Mouse (Mus musculus) ES-Bruce4 (cell line): ENCODE data around the gene Cep95.
"Not testable (repeated sequence)": the region's sequence is repeated elsewhere in the genome, so short reads cannot be mapped to it uniquely, and the experiment has no call there.

Experiments used
- CTCF ChIP-seq: IDR thresholded peaks from one replicate; pipeline ENCODE4 v1.8.1; 2011; ENCODE audit warnings: low read depth, low read length
- EP300 ChIP-seq: IDR thresholded peaks from 2 replicates; pipeline ENCODE4 v1.6.1; 2011; ENCODE audit warnings: low read depth, low read length; ENCODE audit not compliant: insufficient read depth
- POLR2A ChIP-seq: IDR thresholded peaks from one replicate; pipeline ENCODE4 v1.8.1; 2011; ENCODE audit warnings: low read length; ENCODE audit not compliant: insufficient read depth

DNA sequence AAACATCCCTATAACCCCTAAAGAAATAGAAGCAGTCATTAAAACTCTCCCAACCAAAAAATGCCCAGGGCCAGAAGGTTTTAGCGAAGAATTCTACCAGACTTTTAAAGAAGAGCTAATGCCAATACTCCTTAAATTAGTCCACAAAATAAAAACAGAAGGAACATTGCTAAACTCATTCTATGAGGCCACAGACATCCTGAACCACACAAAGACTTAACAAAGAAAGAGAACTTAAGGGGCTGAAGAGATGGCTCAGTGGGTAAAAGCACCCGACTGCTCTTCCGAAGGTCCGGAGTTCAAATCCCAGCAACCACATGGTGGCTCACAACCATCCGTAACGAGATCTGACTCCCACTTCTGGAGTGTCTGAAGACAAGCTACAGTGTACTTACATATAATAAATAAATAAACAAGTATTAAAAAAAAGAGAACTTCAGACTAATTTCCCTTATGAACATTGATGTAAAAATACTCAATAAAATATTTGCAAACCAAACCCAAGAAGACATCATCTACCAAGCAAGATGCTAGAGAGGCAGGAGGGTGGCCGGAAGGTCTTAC is 39.4 kb upstream of the Cep95 start:
- TF ChIP-seq CTCF, EP300, POLR2A: not testable (repeated sequence)
